Mouse (Mus musculus) MEL (cell line): ENCODE measurements at regions not wholly inside any gene's neighbourhood (a gene's known extent, or its start where the extent isn't known, plus 50 kb on each side); places are given as distances from the start of the nearest gene placed in this dataset.

Experiments used
- DNase-seq: peaks from one replicate; pipeline ENCODE4 v3.0.0; 2011; ENCODE audit warnings: low read depth, low spot score
- H3K27ac ChIP-seq: 2 replicates; pipeline ENCODE4 v1.5.1; 2012; ENCODE audit warnings: low read depth, mild to moderate bottlenecking, control low read depth, low read length, moderate library complexity; ENCODE audit not compliant: control insufficient read depth
- H3K27me3 ChIP-seq, 2 experiments: fragments of 150-350 bp in 1 of 2; sonication (generic) in 1 of 2; 2 replicates each; pipeline ENCODE4 v1.6.1; 2012; ENCODE audit warnings: low read length in 2 of 2, mild to moderate bottlenecking in 2 of 2, improper control_type of control experiment in 1 of 2, moderate library complexity in 1 of 2; ENCODE audit not compliant: insufficient read depth in 2 of 2, control insufficient read depth in 1 of 2
- H3K36me3 ChIP-seq, 2 experiments: 2 replicates each; pipeline ENCODE4 v1.6.1; 2012 to 2014; ENCODE audit warnings: low read length in 2 of 2, improper control_type of control experiment in 1 of 2, inconsistent platforms in 1 of 2, mild to moderate bottlenecking in 1 of 2; ENCODE audit not compliant: insufficient read depth in 2 of 2, control insufficient read depth in 1 of 2
- H3K4me1 ChIP-seq, 2 experiments: fragments of 150-350 bp in 1 of 2; sonication (generic) in 1 of 2; 2 replicates each; pipeline ENCODE4 v1.6.1; 2012; ENCODE audit warnings: low read length in 2 of 2, improper control_type of control experiment in 1 of 2, mild to moderate bottlenecking in 1 of 2; ENCODE audit not compliant: insufficient read depth in 2 of 2, control insufficient read depth in 1 of 2
- H3K4me3 ChIP-seq, 2 experiments: fragments of 150-350 bp in 1 of 2; sonication (generic) in 1 of 2; 2 replicates each; pipeline ENCODE4 v1.5.1; 2012; ENCODE audit warnings: low read depth in 2 of 2, low read length in 2 of 2, mild to moderate bottlenecking in 2 of 2, moderate library complexity in 2 of 2, control low read depth in 1 of 2, improper control_type of control experiment in 1 of 2; ENCODE audit not compliant: control insufficient read depth in 1 of 2, insufficient read depth in 1 of 2
- H3K79me2 ChIP-seq: 2 replicates; pipeline ENCODE4 v1.6.1; 2012; ENCODE audit warnings: mild to moderate bottlenecking, low read length, moderate library complexity; ENCODE audit not compliant: control insufficient read depth, poor library complexity, insufficient read depth
- H3K9ac ChIP-seq: 2 replicates; pipeline ENCODE4 v1.6.1; 2012; ENCODE audit warnings: low read depth, mild to moderate bottlenecking, control low read depth, low read length, moderate library complexity; ENCODE audit not compliant: control insufficient read depth, poor library complexity, severe bottlenecking
- H3K9me3 ChIP-seq: fragments of 150-350 bp; sonication (generic); replicated peaks from 2 replicates; pipeline ENCODE4 v1.6.1; 2012; ENCODE audit warnings: mild to moderate bottlenecking, low read length, improper control_type of control experiment, moderate library complexity; ENCODE audit not compliant: insufficient read depth
- BHLHE40 ChIP-seq: IDR thresholded peaks from 2 replicates; pipeline ENCODE4 v1.6.1; 2012; ENCODE audit warnings: low read depth, mild to moderate bottlenecking, inconsistent platforms, low read length, improper control_type of control experiment, borderline replicate concordance
- CHD1 ChIP-seq: IDR thresholded peaks from 2 replicates; pipeline ENCODE4 v1.6.1; 2012; ENCODE audit warnings: low read depth, mild to moderate bottlenecking, inconsistent platforms, low read length, improper control_type of control experiment
- CTCF ChIP-seq, 3 experiments: IDR thresholded peaks in 2 of 3; conservative IDR thresholded peaks in 1 of 3; 2 replicates each; pipeline ENCODE4 v1.5.1; 2011 to 2012; ENCODE audit warnings: low read length in 3 of 3, low read depth in 2 of 3, mild to moderate bottlenecking in 2 of 3, improper control_type of control experiment in 1 of 3, inconsistent platforms in 1 of 3, mixed read lengths in 1 of 3, moderate library complexity in 1 of 3; ENCODE audit not compliant: control insufficient read depth in 1 of 3, insufficient read depth in 1 of 3, poor library complexity in 1 of 3, severe bottlenecking in 1 of 3
- ELF1 ChIP-seq: IDR thresholded peaks from 2 replicates; pipeline ENCODE4 v1.6.1; 2014; ENCODE audit warnings: low read depth, mild to moderate bottlenecking, inconsistent platforms, low read length, improper control_type of control experiment, moderate library complexity
- EP300 ChIP-seq, 2 experiments: IDR thresholded peaks; 2 replicates each; pipeline ENCODE4 v1.6.1; 2011; ENCODE audit warnings: improper control_type of control experiment in 2 of 2, low read length in 2 of 2, low read depth in 1 of 2, mild to moderate bottlenecking in 1 of 2
- GABPA ChIP-seq: IDR thresholded peaks from 2 replicates; pipeline ENCODE4 v1.6.1; 2012; ENCODE audit warnings: low read depth, mild to moderate bottlenecking, inconsistent platforms, low read length, improper control_type of control experiment, moderate library complexity
- GATA1 ChIP-seq: IDR thresholded peaks from 2 replicates; pipeline ENCODE4 v1.6.1; 2011; ENCODE audit warnings: low read depth, low read length, improper control_type of control experiment
- JUND ChIP-seq: IDR thresholded peaks from 2 replicates; pipeline ENCODE4 v1.6.1; 2011; ENCODE audit warnings: low read depth, mild to moderate bottlenecking, improper control_type of control experiment, low read length
- KAT2A ChIP-seq: conservative IDR thresholded peaks from 2 replicates; pipeline ENCODE4 v1.6.1; 2012; ENCODE audit warnings: low read depth, low read length, improper control_type of control experiment, inconsistent platforms
- MAFK ChIP-seq: IDR thresholded peaks from 2 replicates; pipeline ENCODE4 v1.6.1; 2011; ENCODE audit warnings: low read depth, mild to moderate bottlenecking, low read length, improper control_type of control experiment, borderline replicate concordance
- MAX ChIP-seq: IDR thresholded peaks from 2 replicates; pipeline ENCODE4 v1.6.1; 2011; ENCODE audit warnings: low read length, improper control_type of control experiment
- MYB ChIP-seq: IDR thresholded peaks from 2 replicates; pipeline ENCODE4 v1.6.1; 2011; ENCODE audit warnings: mild to moderate bottlenecking, low read depth, low read length, improper control_type of control experiment
- MYC ChIP-seq: IDR thresholded peaks from 2 replicates; pipeline ENCODE4 v1.6.1; 2011; ENCODE audit warnings: low read depth, mild to moderate bottlenecking, low read length, improper control_type of control experiment, moderate library complexity
- NELFE ChIP-seq: IDR thresholded peaks from 2 replicates; pipeline ENCODE4 v1.6.1; 2011; ENCODE audit warnings: low read depth, low read length, improper control_type of control experiment
- POLR2AphosphoS2 ChIP-seq: IDR thresholded peaks from 2 replicates; pipeline ENCODE4 v1.6.1; 2011; ENCODE audit warnings: low read length, improper control_type of control experiment
- POLR2AphosphoS5 ChIP-seq: IDR thresholded peaks from 2 replicates; pipeline ENCODE4 v1.6.1; 2012; ENCODE audit warnings: low read depth, borderline replicate concordance, mild to moderate bottlenecking, inconsistent platforms, low read length, moderate library complexity, mixed read lengths
- RAD21 ChIP-seq: IDR thresholded peaks from 2 replicates; pipeline ENCODE4 v1.6.1; 2011; ENCODE audit warnings: mild to moderate bottlenecking, low read depth, low read length, improper control_type of control experiment
- SIN3A ChIP-seq: IDR thresholded peaks from 2 replicates; pipeline ENCODE4 v1.6.1; 2012; ENCODE audit warnings: low read length, improper control_type of control experiment, inconsistent platforms
- TAL1 ChIP-seq: IDR thresholded peaks from 2 replicates; pipeline ENCODE4 v1.6.1; 2012; ENCODE audit warnings: mild to moderate bottlenecking, inconsistent platforms, low read length, moderate library complexity, mixed read lengths
- TBP ChIP-seq: IDR thresholded peaks from 2 replicates; pipeline ENCODE4 v1.8.0; 2011; ENCODE audit warnings: low read depth, low read length, improper control_type of control experiment
- UBTF ChIP-seq: IDR thresholded peaks from 2 replicates; pipeline ENCODE4 v1.6.1; 2012; ENCODE audit warnings: low read depth, mild to moderate bottlenecking, inconsistent platforms, low read length, improper control_type of control experiment, moderate library complexity, borderline replicate concordance; ENCODE audit not compliant: insufficient read depth
- ZC3H11A ChIP-seq: IDR thresholded peaks from 2 replicates; pipeline ENCODE4 v1.6.1; 2012; ENCODE audit warnings: low read depth, mild to moderate bottlenecking, inconsistent platforms, low read length, improper control_type of control experiment
- ZNF384 ChIP-seq: IDR thresholded peaks from 2 replicates; pipeline ENCODE4 v1.6.1; 2012; ENCODE audit warnings: low read depth, mild to moderate bottlenecking, inconsistent platforms, low read length, improper control_type of control experiment

DNA sequence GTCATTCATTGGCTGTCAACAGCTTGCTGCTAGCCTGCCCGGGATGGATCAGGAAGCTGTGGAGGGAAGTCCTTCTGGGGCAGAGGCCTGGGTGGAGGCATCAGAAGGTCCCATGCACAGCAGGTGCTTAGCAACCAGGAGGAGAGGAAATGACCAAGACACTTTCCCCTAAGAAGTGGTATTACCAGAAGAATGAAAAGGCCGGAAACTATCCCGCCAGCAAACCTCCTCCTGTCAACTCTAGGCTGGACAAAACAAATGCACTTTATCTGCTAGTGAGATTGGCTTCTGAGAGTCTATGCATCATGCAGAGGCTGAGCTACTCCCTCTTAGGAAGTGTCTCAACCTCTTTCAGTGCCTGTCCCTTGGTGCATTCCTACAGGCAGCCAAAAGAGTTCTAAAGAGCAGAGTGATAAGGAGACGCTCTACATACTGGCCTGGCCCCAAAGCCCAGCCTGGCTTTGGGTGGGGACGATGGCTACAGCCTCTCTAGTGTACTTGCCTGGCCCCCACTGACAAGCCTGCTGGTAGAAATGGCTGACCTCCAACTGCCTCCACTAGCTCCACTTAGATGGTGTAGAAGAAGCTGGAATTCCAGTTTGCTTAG is 801.7 kb upstream of the 2610301B20Rik start:
- DNase-seq, result no peak
- Histone ChIP-seq H3K27ac (no peak overlapping the region), H3K4me1 (no peaks in the 10 kb centered on the region), H3K4me3 (no peak overlapping the region), H3K9ac (no peak overlapping the region), H3K9me3 (no peaks in the 10 kb centered on the region), H3K27me3 (no peaks in the 10 kb centered on the region; a peak in 1 of 4 replicates), H3K79me2 (no peaks in the 10 kb centered on the region), H3K36me3 (no peaks in the 10 kb centered on the region)
- TF ChIP-seq RAD21 (no peak), TAL1 (no peak), MYC (no peak), CHD1 (no peak), KAT2A (no peak), POLR2AphosphoS2 (no peak), SIN3A (no peak), NELFE (no peak), JUND (no peak), UBTF (no peak), MYB (no peak), ELF1 (no peak)

DNA sequence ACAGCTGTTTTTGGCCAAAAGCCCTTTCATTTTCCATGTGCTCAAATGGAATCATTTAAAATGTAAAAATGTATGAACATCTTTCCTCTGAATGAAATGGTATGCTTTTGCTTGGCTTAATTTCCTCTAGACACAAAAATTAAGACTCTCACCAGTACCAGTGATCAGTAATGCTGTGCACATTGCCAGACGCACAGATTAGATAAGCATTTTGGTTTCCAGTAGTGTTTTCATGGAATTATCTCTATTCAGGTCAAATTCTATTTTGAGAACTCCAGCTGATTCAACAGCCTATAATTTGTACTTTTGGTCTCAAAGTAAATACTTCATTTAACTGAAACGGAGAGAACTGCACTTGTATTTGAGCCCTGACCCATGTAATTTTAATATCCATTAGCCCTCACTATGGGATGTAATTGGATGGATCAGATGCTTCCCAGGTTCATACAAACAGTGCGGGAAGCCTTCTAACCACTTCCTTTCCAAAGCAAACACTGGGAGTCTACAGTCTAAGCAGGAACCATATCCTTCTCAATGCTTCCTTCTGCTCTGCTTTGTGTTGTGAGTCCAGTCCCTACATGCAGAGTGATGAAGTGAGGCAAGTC is 794.6 kb upstream of the 2610301B20Rik start:
- DNase-seq, result no peak

More for the DNA sequence above, 794.6 kb upstream of the 2610301B20Rik start:
- Histone ChIP-seq H3K9me3 (no peaks in the 10 kb centered on the region), H3K27me3 (no peaks in the 10 kb centered on the region; a peak in 1 of 4 replicates), H3K27ac (no peak overlapping the region), H3K9ac (no peak overlapping the region), H3K4me3 (no peak overlapping the region), H3K79me2 (no peaks in the 10 kb centered on the region), H3K4me1 (no peaks in the 10 kb centered on the region), H3K36me3 (no peaks in the 10 kb centered on the region)
- TF ChIP-seq TBP, result no peak
- TF ChIP-seq POLR2AphosphoS5, result no peak
- no peak for TF ChIP-seq BHLHE40
- TF ChIP-seq RAD21, result no peak
- no peak for TF ChIP-seq NELFE
- TF ChIP-seq MYB, result no peak
- TF ChIP-seq TAL1, result no peak
- TF ChIP-seq MAX, result no peak
- no peak for TF ChIP-seq MAFK
- TF ChIP-seq EP300 (IDR thresholded peaks at IDR 0.05; ENCODE audit: low read depth in 1 of 2, low read length in 2 of 2), result no peak
- TF ChIP-seq GABPA, result no peak
- no peak for TF ChIP-seq GATA1
- TF ChIP-seq UBTF, result no peak
- TF ChIP-seq ZC3H11A, result no peak
- no peak for TF ChIP-seq ZNF384
- TF ChIP-seq CTCF (IDR thresholded peaks at IDR 0.05 in 2 of 3, conservative IDR thresholded peaks at IDR 0.05 in 1 of 3; ENCODE audit: control insufficient read depth in 1 of 3, insufficient read depth in 1 of 3, low read depth in 2 of 3, low read length in 3 of 3, poor library complexity in 1 of 3, severe bottlenecking in 1 of 3), result no peak
- TF ChIP-seq MYC, result no peak
- TF ChIP-seq KAT2A, result no peak
